Mouse (Mus musculus) liver, adult 2 months (tissue): ENCODE measurements around the gene Podxl2.

Experiments used
- CTCF ChIP-seq: fragments of 200-500 bp; IDR thresholded peaks from 2 replicates; pipeline ENCODE4 v1.5.1; 2011; ENCODE audit warnings: low read depth, low read length, control low read depth
- POLR2A ChIP-seq: fragments of 200-500 bp; IDR thresholded peaks from 2 replicates; pipeline ENCODE4 v1.6.1; 2011; ENCODE audit warnings: low read length, control low read depth; ENCODE audit not compliant: insufficient read depth; ENCODE audit errors: extremely low read depth

- TF ChIP-seq CTCF (no peak), POLR2A (no peak)
Observed at GRCm38 (mm10) chr6:88899086-88899485, 24.2 kb upstream of the Podxl2 start.
